Mouse (Mus musculus) adrenal gland, postnatal 10 days (tissue): Measurements from ENCODE around the gene Letm1. TPM values are rescaled to one million over a fixed set of nuclear protein-coding genes. Genes with fewer than 3 reads are reported as not detected.

Source experiments
- DNase-seq: peaks from one replicate; pipeline ENCODE4 v3.0.0; 2021; ENCODE audit warnings: mixed read lengths
- total RNA-seq, 2 experiments: library from RNA; stranded (reverse); gene quantifications; 2 replicates each; pipeline ENCODE4 v1.2.3; 2021

Letm1 gene
- total RNA-seq, 2 experiments from 2014 or later: 160 to 165 TPM

GRCm38 (mm10) chr5:33738341-33738740 is 44.3 kb downstream of the Letm1 start:
- DNase-seq: no peak

- peak; percentile 82 for DNase-seq
Measured at GRCm38 (mm10) chr5:33737903-33738321, 44.7 kb downstream of the Letm1 start.

GRCm38 (mm10) chr5:33736230-33736629 is 46.4 kb downstream of the Letm1 start:
- DNase-seq: no peak

- no peak for DNase-seq
Measured at GRCm38 (mm10) chr5:33735412-33736092, 47.1 kb downstream of the Letm1 start.

GRCm38 (mm10) chr5:33733837-33734236 is 48.8 kb downstream of the Letm1 start:
- no peak for DNase-seq

GRCm38 (mm10) chr5:33731051-33731450 is 51.6 kb downstream of the Letm1 start:
- no peak for DNase-seq

GRCm38 (mm10) chr5:33730516-33730915 is 52.1 kb downstream of the Letm1 start:
- DNase-seq: no peak

GRCm38 (mm10) chr5:33728841-33729240 is 53.8 kb downstream of the Letm1 start:
- DNase-seq: peak; percentile 59

GRCm38 (mm10) chr5:33726891-33727290 is 55.7 kb downstream of the Letm1 start:
- DNase-seq: no peak

- no peak for DNase-seq
Measured at GRCm38 (mm10) chr5:33726081-33726647, 56.5 kb downstream of the Letm1 start.

GRCm38 (mm10) chr5:33723641-33724465 is 58.8 kb downstream of the Letm1 start:
- DNase-seq: no peak

GRCm38 (mm10) chr5:33723019-33723640 is 59.5 kb downstream of the Letm1 start:
- peak; percentile 17 for DNase-seq

- DNase-seq: no peak
Measured at GRCm38 (mm10) chr5:33722266-33723018, 60.2 kb downstream of the Letm1 start.

- DNase-seq: peak; percentile 80
Measured at GRCm38 (mm10) chr5:33721541-33722265, 60.9 kb downstream of the Letm1 start, which contains the start of gene Fgfr3. Fgfr3 (plus strand) TSS chr5:33721674.

GRCm38 (mm10) chr5:33720852-33721490 is 61.6 kb downstream of the Letm1 start:
- no peak for DNase-seq

GRCm38 (mm10) chr5:33718460-33718859 is 64.2 kb downstream of the Letm1 start:
- no peak for DNase-seq

GRCm38 (mm10) chr5:33716467-33716866 is 66.2 kb downstream of the Letm1 start:
- DNase-seq: no peak

- no peak for DNase-seq
Measured at GRCm38 (mm10) chr5:33715182-33715581, 67.4 kb downstream of the Letm1 start.

GRCm38 (mm10) chr5:33712550-33712949 is 70.1 kb downstream of the Letm1 start:
- no peak for DNase-seq

GRCm38 (mm10) chr5:33709037-33709436 is 73.6 kb downstream of the Letm1 start:
- DNase-seq: no peak

- DNase-seq: no peak
Measured at GRCm38 (mm10) chr5:33707163-33707562, 75.5 kb downstream of the Letm1 start.
